Mouse (Mus musculus) lung, postnatal 0 days (tissue): ENCODE measurements around the gene Qrich2. TPM values are rescaled to one million over a fixed set of nuclear protein-coding genes. Genes with fewer than 3 reads are reported as not detected.
"Not testable (repeated sequence)": the region's sequence is repeated elsewhere in the genome, so short reads cannot be mapped to it uniquely, and the experiment has no call there.

Experiments
- ATAC-seq: fragments of 200-750 bp; cut with Nextera tagmentation; 2 replicates; pipeline ENCODE4 v1.8.0; 2017; ENCODE audit warnings: moderate library complexity
- DNase-seq: peaks from one replicate; pipeline ENCODE4 v3.0.0-alpha.2; 2016; ENCODE audit warnings: low spot score
- H3K27ac ChIP-seq: fragments of 300-500 bp; sonication (generic); 2 replicates; pipeline ENCODE4 v1.5.1; 2014; ENCODE audit warnings: antibody characterized with exemption, mild to moderate bottlenecking, low read length, mixed read lengths
- H3K27me3 ChIP-seq: fragments of 300-500 bp; sonication (generic); replicated peaks from 2 replicates; pipeline ENCODE4 v1.6.1; 2014; ENCODE audit warnings: low read length, mixed read lengths; ENCODE audit not compliant: insufficient read depth
- H3K36me3 ChIP-seq: fragments of 300-500 bp; sonication (generic); 2 replicates; pipeline ENCODE4 v1.6.1; 2014; ENCODE audit warnings: low read length, mixed read lengths; ENCODE audit not compliant: insufficient read depth
- H3K4me1 ChIP-seq: fragments of 300-500 bp; sonication (generic); 2 replicates; pipeline ENCODE4 v1.6.1; 2014; ENCODE audit warnings: antibody characterized with exemption, low read depth, low read length, mixed read lengths; ENCODE audit not compliant: insufficient read depth
- H3K4me2 ChIP-seq: fragments of 300-500 bp; sonication (generic); replicated peaks from 2 replicates; pipeline ENCODE4 v1.6.1; 2014; ENCODE audit warnings: low read depth, mild to moderate bottlenecking, low read length, moderate library complexity, mixed read lengths
- H3K4me3 ChIP-seq: fragments of 300-500 bp; sonication (generic); 2 replicates; pipeline ENCODE4 v1.5.1; 2014; ENCODE audit warnings: low read depth, low read length
- H3K9ac ChIP-seq: fragments of 300-500 bp; sonication (generic); replicated peaks from 2 replicates; pipeline ENCODE4 v1.6.1; 2014; ENCODE audit warnings: low read depth, mild to moderate bottlenecking
- H3K9me3 ChIP-seq: fragments of 300-500 bp; sonication (generic); 2 replicates; pipeline ENCODE4 v1.6.1; 2016; ENCODE audit warnings: low read length, mixed read lengths
- CTCF ChIP-seq: IDR thresholded peaks from 2 replicates; pipeline ENCODE4 v1.5.1; 2016; ENCODE audit warnings: antibody characterized with exemption, mild to moderate bottlenecking
- EP300 ChIP-seq: IDR thresholded peaks from 2 replicates; pipeline ENCODE4 v1.6.1; 2016; ENCODE audit warnings: antibody characterized with exemption, mild to moderate bottlenecking, control low read depth
- WGBS: fragments of 180-500 bp; shearing (Covaris S2); extraction: QIAGEN DNeasy Blood & Tissue Kit; methylation state at CpG from one replicate; pipeline ENCODE4 v1.1.7; 2014; 5-methylcytosine and 5-hydroxymethylcytosine counted together
- polyA plus RNA-seq: library from polyadenylated mRNA; unstranded; fragments of >200 nt; fragmentation: Nextera tagmentation; extraction: Ambion mirVana; gene quantifications from 2 replicates; pipeline ENCODE4 v1.2.1, GENCODE M21; 2015

Gene Qrich2
- polyA plus RNA-seq, 1 experiment from 2014 or later: 0.05 TPM

DNA sequence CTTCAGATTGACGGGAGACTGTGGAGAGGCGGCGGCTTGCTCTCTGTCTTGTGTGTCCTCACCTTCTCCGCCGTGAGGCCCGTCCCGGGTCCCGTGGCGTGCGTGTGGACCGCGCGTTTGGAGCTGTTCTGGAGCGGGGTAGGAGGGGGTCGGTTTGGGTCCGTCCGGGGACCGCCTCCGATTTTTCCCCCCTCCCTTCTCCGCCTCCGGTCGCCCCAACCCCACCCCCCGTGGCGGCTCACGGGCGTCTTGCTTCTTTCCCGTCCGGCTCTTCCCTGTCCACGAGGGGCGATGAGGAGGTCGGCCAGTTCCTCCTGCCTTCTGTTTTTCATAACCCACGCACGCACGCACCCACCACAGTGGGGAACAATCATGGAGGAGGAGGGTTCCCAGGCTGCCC is 32.6 kb upstream of the Qrich2 start:
- Histone ChIP-seq H3K36me3 (no peaks in the 10 kb centered on the region), H3K9me3 (no peaks in the 10 kb centered on the region), H3K27ac (no peak overlapping the region), H3K27me3 (no peaks in the 10 kb centered on the region), H3K4me2 (peak overlapping the region; percentile 48), H3K4me3 (peak overlapping the region; percentile 12), H3K9ac (no peak overlapping the region), H3K4me1 (no peaks in the 10 kb centered on the region)
- WGBS: 31% methylated on average over 22 of the region's 34 CpGs
- TF ChIP-seq CTCF: no peak
- no peak for TF ChIP-seq EP300
- ATAC-seq (no peak), DNase-seq (no peak)

GRCm38 (mm10) chr11:116497313-116497712 is 31.3 kb upstream of the Qrich2 start:
- WGBS: 55% methylated on average over 4 of the region's 4 CpGs
- H3K9ac ChIP-seq: no peak overlapping the region
- H3K4me2 ChIP-seq: no peak overlapping the region
- ATAC-seq (no peak), DNase-seq (no peak)
- H3K4me3 ChIP-seq: no peak overlapping the region
- H3K4me1 ChIP-seq: no peaks in the 10 kb centered on the region
- H3K36me3 ChIP-seq: no peaks in the 10 kb centered on the region
- H3K27ac ChIP-seq: no peak overlapping the region
- no peaks in the 10 kb centered on the region for H3K9me3 ChIP-seq
- no peak for TF ChIP-seq CTCF
- TF ChIP-seq EP300: no peak
- H3K27me3 ChIP-seq: no peaks in the 10 kb centered on the region

- Histone ChIP-seq H3K27ac (peak overlapping the region; percentile 72), H3K27me3 (no peaks in the 10 kb centered on the region), H3K36me3 (no peaks in the 10 kb centered on the region), H3K4me1 (peaks cover 2% of the 10 kb centered on the region; the same call in 1 of the 2 replicates), H3K4me2 (no peak overlapping the region), H3K4me3 (no peak overlapping the region), H3K9ac (no peak overlapping the region), H3K9me3 (no peaks in the 10 kb centered on the region)
- peak; percentile 61 for ATAC-seq
- WGBS: 25% methylated on average over 13 of the region's 13 CpGs
- TF ChIP-seq CTCF (no peak), EP300 (peak; percentile 47; the same call in 1 of the 2 replicates)
- DNase-seq: peak; percentile 88
Measured at GRCm38 (mm10) chr11:116494474-116495174, 28.6 kb upstream of the Qrich2 start.

GRCm38 (mm10) chr11:116493795-116494252 is 27.8 kb upstream of the Qrich2 start, which contains the start of gene Prpsap1:
Gene Prpsap1 (minus strand): TSS chr11:116494202.
- ATAC-seq: peak; percentile 25
- no peaks in the 10 kb centered on the region for H3K9me3 ChIP-seq
- H3K27me3 ChIP-seq: no peaks in the 10 kb centered on the region
- TF ChIP-seq CTCF: peak; percentile 85
- TF ChIP-seq EP300: no peak
- peak; percentile 91 for DNase-seq
- H3K4me2 ChIP-seq: no peak within 1 kb of the TSS
- H3K4me1 ChIP-seq: peaks cover 2% of the 10 kb centered on the region; the same call in 1 of the 2 replicates
- WGBS: 28% methylated on average over 4 of the region's 4 CpGs
- H3K4me3 ChIP-seq: no peak within 1 kb of the TSS
- no peaks in the 10 kb centered on the region for H3K36me3 ChIP-seq
- H3K9ac ChIP-seq: no peak within 1 kb of the TSS
- H3K27ac ChIP-seq: peak within 1 kb of the TSS; percentile 72

DNA sequence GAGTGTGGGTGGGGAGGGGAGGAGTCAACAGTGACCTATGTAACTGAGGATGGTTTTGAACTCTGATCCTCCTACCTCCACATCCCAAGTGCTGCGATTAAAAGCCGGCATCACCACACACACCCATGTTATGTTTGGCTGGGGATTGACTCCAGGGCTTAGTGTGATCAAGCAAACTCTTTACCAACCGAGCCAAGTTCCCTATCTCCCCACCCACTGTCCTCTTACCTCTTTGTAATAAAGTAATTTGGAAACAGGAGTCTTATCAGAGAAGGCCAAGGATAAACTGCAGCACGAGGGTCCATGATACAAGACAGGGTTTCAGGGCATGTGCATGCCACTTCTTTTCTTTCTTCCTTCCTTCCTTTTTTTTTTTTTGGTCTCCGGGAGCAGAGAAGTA is 27.1 kb upstream of the Qrich2 start:
- no peaks in the 10 kb centered on the region for H3K9me3 ChIP-seq
- WGBS: 72% methylated on average over 5 of the region's 5 CpGs
- ATAC-seq (no peak), DNase-seq (no peak)
- no peak overlapping the region for H3K4me3 ChIP-seq
- peaks cover 2% of the 10 kb centered on the region; the same call in 1 of the 2 replicates for H3K4me1 ChIP-seq
- TF ChIP-seq EP300 (no peak), CTCF (no peak)
- H3K36me3 ChIP-seq: no peaks in the 10 kb centered on the region
- H3K27me3 ChIP-seq: no peaks in the 10 kb centered on the region
- H3K27ac ChIP-seq: no peak overlapping the region
- H3K4me2 ChIP-seq: no peak overlapping the region
- no peak overlapping the region for H3K9ac ChIP-seq

DNA sequence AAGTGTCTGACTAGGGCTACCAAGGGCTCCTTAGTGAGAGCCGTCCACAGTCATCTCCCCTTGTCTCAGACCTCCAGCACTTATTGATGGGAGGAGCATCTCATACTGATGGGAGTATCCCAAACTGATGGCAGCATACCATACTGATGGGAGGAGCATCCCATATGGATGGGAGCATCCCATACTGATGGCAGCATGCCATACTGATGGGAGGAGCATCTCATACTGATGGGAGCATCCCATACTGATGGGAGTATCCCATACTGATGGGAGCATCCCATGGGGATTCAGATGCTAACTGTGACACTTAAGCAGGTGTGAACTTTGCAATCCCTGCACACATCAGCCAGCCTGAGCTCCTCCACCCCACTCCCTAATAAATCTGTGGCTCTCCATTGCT is 26.5 kb upstream of the Qrich2 start:
- not testable (repeated sequence) for H3K4me3 ChIP-seq, H3K27ac ChIP-seq, H3K9ac ChIP-seq, H3K4me1 ChIP-seq, DNase-seq, H3K36me3 ChIP-seq, H3K27me3 ChIP-seq, H3K9me3 ChIP-seq, ATAC-seq, H3K4me2 ChIP-seq
- 70% methylated on average over 1 of the region's 1 CpGs for WGBS
